ENCODE assay signal across 8 mouse cellular contexts in genomic region chr9:119894339-119895009, GRCm38 (mm10). TPM values are rescaled to one million over a fixed set of nuclear protein-coding genes. Genes with fewer than 3 reads are reported as not detected.
A peak's percentile ranks its signal among the peaks of the same experiment; 100 is the strongest.
DNase-seq lines count a peak whose midpoint lies in the region; ATAC-seq lines count a peak whose summit lies in the region.

Wdr48 (plus strand) TSS chr9:119894878.

- H3K27ac ChIP-seq in hindbrain, embryonic 14.5 days: peak within 1 kb of the TSS; percentile 86

- peak; percentile 99 for ATAC-seq in hindbrain, embryonic 14.5 days (ENCODE audit: low FRiP score)

- 5% methylated on average over 34 of the region's 34 CpGs for WGBS in hindbrain, embryonic 14.5 days

- H3K9me3 ChIP-seq in hindbrain, embryonic 14.5 days (ENCODE audit: control insufficient read depth, low read length): no peaks in the 10 kb centered on the region

- peak within 1 kb of the TSS; percentile 89 for H3K4me2 ChIP-seq in hindbrain, embryonic 14.5 days (replicated peaks)

- H3K9ac ChIP-seq in hindbrain, embryonic 14.5 days: peak within 1 kb of the TSS; percentile 80

- H3K4me1 ChIP-seq in hindbrain, embryonic 14.5 days (replicated peaks; ENCODE audit: control insufficient read depth, insufficient read depth, low read length): peaks cover 12% of the 10 kb centered on the region

- no peaks in the 10 kb centered on the region for H3K36me3 ChIP-seq in hindbrain, embryonic 14.5 days (replicated peaks; ENCODE audit: control insufficient read depth, insufficient read depth)

- H3K27me3 ChIP-seq in hindbrain, embryonic 14.5 days (ENCODE audit: control insufficient read depth, insufficient read depth, low read length): 0 out of 2 replicates have a peak, but pooled peaks cover 6% of the 10 kb centered on the region

- peak; percentile 99 for DNase-seq in R1 (ENCODE audit: low read depth, low spot score)
- peak; percentile 96 to 97 for DNase-seq in cerebellum, postnatal 25 days
- peak; percentile 92 to 93 for DNase-seq in frontal cortex, postnatal 25 days (ENCODE audit: low spot score in 2 of 2)
- peak; percentile 99 for DNase-seq in hindbrain, embryonic 14.5 days (ENCODE audit: low spot score)
- peak; percentile 96 to 97 for DNase-seq in layer of hippocampus, postnatal 36 days
- peak; percentile 100 for DNase-seq in lung, postnatal 36 days
- DNase-seq in retina, postnatal 1 day: peak; percentile 99
- peak; percentile 94 for DNase-seq in urinary bladder, adult 18-20 months (ENCODE audit: low spot score in 2 of 2)

- H3K4me3 ChIP-seq in hindbrain, embryonic 14.5 days (replicated peaks; ENCODE audit: low read length): peak within 1 kb of the TSS; percentile 85

RNA-seq across cellular contexts. Expression of gene Wdr48, which starts in this region (rescaled TPM):
- polyA plus RNA-seq in hindbrain, embryonic 14.5 days (2014; fragmentation: Nextera tagmentation; extraction: Ambion mirVana): 63.6 and 66.9 TPM in 2 replicates
- 10 to 100 TPM; 69.2 to 79.7 TPM for total RNA-seq in layer of hippocampus, postnatal 36 days (2021)

Comparison
In these comparisons a context has a peak if more than half of its experiments do, and no peak if none do; other contexts are left out.
1. Peak in every context shown above with its lines: DNase-seq, ATAC-seq, H3K4me3 ChIP-seq and H3K27ac ChIP-seq.